Mouse (Mus musculus): Measurements from ENCODE around the gene Gm6164.
"Not testable (repeated sequence)": the region's sequence is repeated elsewhere in the genome, so short reads cannot be mapped to it uniquely, and the experiment has no call there.

Gene Gm6164

DNA sequence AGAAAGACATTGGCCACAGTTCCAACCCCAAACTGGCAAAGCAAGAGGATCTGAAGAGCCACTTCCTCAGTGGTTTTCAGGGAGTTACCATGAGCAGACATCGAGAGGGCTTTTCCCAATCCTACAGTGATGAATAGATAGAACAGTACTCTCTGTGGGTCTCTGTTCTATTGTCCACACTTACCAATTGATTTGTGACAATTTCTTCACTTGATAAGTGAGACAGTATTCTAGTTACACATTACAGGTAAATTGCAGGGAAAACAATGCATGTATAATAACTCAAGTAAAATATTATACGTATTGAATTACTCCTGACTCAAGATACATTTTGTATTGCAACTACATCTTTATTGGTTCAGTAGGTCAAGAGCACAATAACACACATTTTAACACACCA is at the start of gene Gm6164:
TSS of gene Gm6164 (minus strand) at position 101 of the 400 bp plus-strand sequence.
- DNase-seq, result not testable (repeated sequence)

DNA sequence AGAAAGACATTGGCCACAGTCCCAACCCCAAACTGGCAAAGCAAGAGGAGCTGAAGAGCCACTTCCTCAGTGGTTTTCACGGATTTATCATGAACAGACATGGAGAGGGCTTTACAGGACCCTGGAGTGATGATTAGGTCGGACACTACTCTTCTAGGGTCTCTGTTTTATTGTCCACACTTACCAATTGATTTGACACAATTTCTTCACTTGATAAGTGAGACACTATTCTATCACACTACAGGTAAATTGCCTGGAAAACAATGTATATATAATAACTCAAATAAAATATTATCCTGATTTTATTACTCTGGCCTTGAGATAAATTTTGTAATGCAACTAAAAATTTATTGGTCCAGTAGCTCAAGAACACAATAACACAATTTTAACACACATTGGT is 28.3 kb upstream of the Gm6164 start, which contains the start of gene Gm4498:
TSS of gene Gm4498 (minus strand) at position 101 of the 400 bp plus-strand sequence.
- DNase-seq, result not testable (repeated sequence)

DNA sequence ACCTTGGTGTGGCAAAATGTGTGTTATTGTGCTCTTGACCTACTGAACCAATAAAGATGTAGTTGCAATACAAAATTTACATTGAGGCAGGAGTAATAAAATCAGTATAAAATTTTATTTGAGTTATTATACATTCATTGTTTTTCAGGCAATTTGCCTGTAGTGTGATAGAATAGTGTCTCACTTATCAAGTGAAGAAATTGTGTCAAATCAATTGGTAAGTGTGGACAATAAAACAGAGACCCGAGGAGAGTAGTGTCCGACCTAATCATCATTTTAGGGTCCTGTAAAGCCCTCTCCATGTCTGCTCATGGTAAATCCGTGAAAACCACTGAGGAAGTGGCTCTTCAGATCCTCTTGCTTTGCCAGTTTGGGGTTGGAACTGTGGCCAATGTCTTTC is 12.0 kb downstream of the Gm6164 start, which contains the start of gene Vmn1r95:
TSS of gene Vmn1r95 (plus strand) at position 301 of the 400 bp plus-strand sequence.
- not testable (repeated sequence) for DNase-seq

DNA sequence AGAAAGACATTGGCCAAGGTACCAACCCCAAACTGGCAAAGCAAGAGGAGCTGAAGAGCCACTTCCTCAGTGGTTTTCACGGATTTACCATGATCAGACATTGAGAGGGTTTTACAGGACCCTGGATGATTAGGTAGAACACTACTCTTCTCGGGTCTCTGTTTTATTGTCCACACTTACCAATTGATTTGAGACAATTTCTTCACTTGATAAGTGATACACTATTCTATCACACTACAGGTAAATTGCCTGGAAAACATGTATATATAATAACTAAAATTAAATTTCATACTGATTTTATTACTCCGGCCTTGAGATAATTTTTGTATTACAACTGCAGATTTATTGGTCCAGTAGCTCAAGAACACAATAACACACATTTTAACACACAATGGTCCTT is 37.1 kb downstream of the Gm6164 start, which contains the start of gene Vmn1r94:
TSS of gene Vmn1r94 (minus strand) at position 101 of the 400 bp plus-strand sequence.
- not testable (repeated sequence) for DNase-seq
